Mouse (Mus musculus) midbrain, postnatal 0 days (tissue): ENCODE data around the gene Akap17b. TPM values are rescaled to one million over a fixed set of nuclear protein-coding genes. Genes with fewer than 3 reads are reported as not detected.
"Not testable (repeated sequence)": the region's sequence is repeated elsewhere in the genome, so short reads cannot be mapped to it uniquely, and the experiment has no call there.

Experiments used
- ATAC-seq: fragments of 200-750 bp; cut with Nextera tagmentation; 2 replicates; pipeline ENCODE4 v1.8.0; 2017; ENCODE audit warnings: moderate number of reproducible peaks, mild to moderate bottlenecking, moderate TSS enrichment, moderate library complexity; ENCODE audit not compliant: low FRiP score
- DNase-seq: peaks from one replicate; pipeline ENCODE4 v3.0.0-alpha.2; 2015; ENCODE audit warnings: low spot score
- H3K27ac ChIP-seq: fragments of 300-500 bp; sonication (generic); 2 replicates; pipeline ENCODE4 v1.5.1; 2014; ENCODE audit warnings: low read depth, mild to moderate bottlenecking, low read length, mixed read lengths
- H3K27me3 ChIP-seq: fragments of 300-500 bp; sonication (generic); 2 replicates; pipeline ENCODE4 v1.6.1; 2014; ENCODE audit warnings: low read length, control low read depth, mixed read lengths; ENCODE audit not compliant: insufficient read depth
- H3K36me3 ChIP-seq: fragments of 300-500 bp; sonication (generic); 2 replicates; pipeline ENCODE4 v1.6.1; 2014; ENCODE audit warnings: low read length, control low read depth, mixed read lengths; ENCODE audit not compliant: insufficient read depth
- H3K4me1 ChIP-seq: fragments of 300-500 bp; sonication (generic); 2 replicates; pipeline ENCODE4 v1.6.1; 2014; ENCODE audit warnings: mild to moderate bottlenecking, control low read depth, antibody characterized with exemption, low read length, mixed read lengths; ENCODE audit not compliant: insufficient read depth
- H3K4me2 ChIP-seq: fragments of 300-500 bp; sonication (generic); 2 replicates; pipeline ENCODE4 v1.6.1; 2014; ENCODE audit warnings: low read depth, mild to moderate bottlenecking, low read length, mixed read lengths; ENCODE audit not compliant: poor library complexity, severe bottlenecking
- H3K4me3 ChIP-seq: fragments of 300-500 bp; sonication (generic); 2 replicates; pipeline ENCODE4 v1.5.1; 2014; ENCODE audit warnings: low read depth, mild to moderate bottlenecking, low read length, moderate library complexity
- H3K9ac ChIP-seq: fragments of 300-500 bp; sonication (generic); replicated peaks from 2 replicates; pipeline ENCODE4 v1.6.1; 2014; ENCODE audit warnings: mild to moderate bottlenecking, low read length, moderate library complexity, mixed read lengths; ENCODE audit not compliant: poor library complexity, severe bottlenecking
- H3K9me3 ChIP-seq: fragments of 300-500 bp; sonication (generic); 2 replicates; pipeline ENCODE4 v1.6.1; 2016; ENCODE audit warnings: low read length, control low read depth
- CTCF ChIP-seq: IDR thresholded peaks from 2 replicates; pipeline ENCODE4 v1.5.1; 2016; ENCODE audit warnings: antibody characterized with exemption, mild to moderate bottlenecking
- WGBS: fragments of 180-500 bp; shearing (Covaris S2); extraction: QIAGEN DNeasy Blood & Tissue Kit; methylation state at CpG from one replicate; pipeline ENCODE4 v1.1.7; 2014; 5-methylcytosine and 5-hydroxymethylcytosine counted together
- polyA plus RNA-seq: library from polyadenylated mRNA; unstranded; fragments of >200 nt; fragmentation: Nextera tagmentation; extraction: Ambion mirVana; gene quantifications from 2 replicates; pipeline ENCODE4 v1.2.1, GENCODE M21; 2015
- total RNA-seq: library from RNA; depleted of rRNA; stranded (reverse); fragments of >200 nt; gene quantifications from 2 replicates; pipeline ENCODE4 v1.2.3, GENCODE M21; 2014

Gene Akap17b
- total and polyA plus RNA-seq, 2 experiments from 2014 or later = 5.3 to 9.8 TPM

DNA sequence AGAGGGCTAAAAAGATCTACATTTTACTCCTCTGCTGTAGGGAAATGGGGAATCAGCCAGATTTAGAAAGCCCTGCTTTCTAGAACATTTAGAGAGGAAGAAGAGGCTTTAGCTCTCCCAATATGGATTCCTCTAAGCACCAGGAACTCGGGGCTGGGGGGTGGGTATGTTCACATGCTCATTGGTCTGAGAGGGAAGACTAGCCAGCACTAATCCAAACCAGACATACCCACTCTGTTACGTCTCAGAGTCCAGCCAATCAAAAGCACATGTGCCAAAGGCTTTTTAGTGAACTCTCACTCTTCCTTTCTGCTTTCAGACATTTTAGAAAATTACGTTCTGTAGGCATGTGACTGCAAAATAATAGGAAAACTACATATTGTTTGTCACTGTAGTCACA, 45.5 kb downstream of the Akap17b start:
- Histone ChIP-seq H3K4me2 (peak overlapping the region; percentile 49), H3K27me3 (no peaks in the 10 kb centered on the region), H3K36me3 (no peaks in the 10 kb centered on the region), H3K9me3 (no peaks in the 10 kb centered on the region), H3K4me1 (no peaks in the 10 kb centered on the region), H3K27ac (no peak overlapping the region), H3K9ac (peak overlapping the region; percentile 81; the same call in 1 of the 2 replicates), H3K4me3 (peak overlapping the region; percentile 63)
- WGBS = 27% methylated on average over 3 of the region's 3 CpGs
- peak; percentile 27 for DNase-seq
- no peak for ATAC-seq
- no peak for TF ChIP-seq CTCF

GRCm38 (mm10) chrX:36598861-36599344, 46.3 kb downstream of the Akap17b start:
- WGBS = 26% methylated on average over 14 of the region's 14 CpGs
- DNase-seq = peak; percentile 16

DNA sequence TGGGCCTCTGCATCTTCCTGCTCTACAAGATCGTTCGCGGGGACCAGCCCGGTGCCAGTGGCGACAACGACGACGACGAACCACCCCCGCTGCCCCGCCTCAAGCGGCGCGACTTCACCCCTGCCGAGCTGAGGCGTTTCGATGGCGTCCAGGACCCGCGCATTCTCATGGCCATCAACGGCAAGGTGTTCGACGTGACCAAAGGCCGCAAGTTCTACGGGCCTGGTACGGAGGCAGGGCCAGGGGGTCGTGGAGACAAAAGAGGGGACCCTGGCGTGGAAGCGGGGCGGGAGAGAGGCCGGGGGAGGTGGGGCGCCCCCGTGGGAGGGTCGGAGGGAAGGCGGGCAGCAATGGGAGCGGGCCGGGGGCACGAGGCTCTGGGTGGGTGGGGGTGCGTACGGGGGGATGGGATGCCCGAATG, 46.8 kb downstream of the Akap17b start:
- 24% methylated on average over 32 of the region's 41 CpGs for WGBS

More at GRCm38 (mm10) chrX:36598861-36599344, 46.3 kb downstream of the Akap17b start:
- peak overlapping the region; percentile 88 for H3K27ac ChIP-seq
- H3K4me1 ChIP-seq = no peaks in the 10 kb centered on the region
- peak overlapping the region; percentile 63 for H3K4me3 ChIP-seq
- TF ChIP-seq CTCF = no peak
- H3K4me2 ChIP-seq = peak overlapping the region; percentile 49
- H3K9ac ChIP-seq = peak overlapping the region; percentile 81
- H3K36me3 ChIP-seq = no peaks in the 10 kb centered on the region
- peak; percentile 70 for ATAC-seq
- no peaks in the 10 kb centered on the region for H3K27me3 ChIP-seq
- H3K9me3 ChIP-seq = no peaks in the 10 kb centered on the region

DNA sequence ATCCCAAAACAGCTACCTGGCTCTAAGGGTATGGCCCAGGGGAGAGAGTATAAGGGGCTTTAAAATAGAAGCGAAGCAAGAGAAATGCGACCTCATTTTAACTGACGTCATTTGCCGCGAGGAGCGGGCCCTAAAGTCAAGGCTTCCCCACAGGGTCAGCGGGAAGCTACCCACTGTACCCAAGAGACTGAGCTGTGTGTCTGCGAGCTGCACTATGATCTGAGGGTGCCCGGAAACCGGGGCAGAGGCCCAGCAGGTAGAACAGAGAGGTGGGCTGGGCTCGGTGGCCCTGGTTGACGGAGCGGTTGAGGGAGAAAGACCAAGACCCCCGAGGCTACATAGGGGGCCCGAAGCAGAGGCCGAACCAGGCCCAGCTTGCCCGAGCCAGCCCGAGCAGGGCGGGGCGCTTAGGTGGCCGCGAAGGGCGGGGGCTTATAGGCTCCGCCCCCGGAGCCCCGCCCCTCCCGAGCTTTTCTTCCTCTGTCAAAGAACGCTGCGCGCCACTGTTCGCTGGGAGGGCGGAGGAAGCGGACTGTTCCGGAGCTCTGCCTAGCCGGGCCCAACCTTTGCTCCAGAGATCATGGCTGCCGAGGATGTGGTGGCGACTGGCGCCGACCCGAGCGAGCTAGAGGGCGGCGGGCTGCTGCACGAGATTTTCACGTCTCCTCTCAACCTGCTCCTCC, 47.3 kb downstream of the Akap17b start, which contains the start of gene Pgrmc1:
Pgrmc1 (plus strand) TSS at position 500 of the 683 bp plus-strand sequence.
- no peaks in the 10 kb centered on the region for H3K4me1 ChIP-seq
- WGBS = 22% methylated on average over 18 of the region's 45 CpGs
- peak within 1 kb of the TSS; percentile 81 for H3K9ac ChIP-seq
- peak within 1 kb of the TSS; percentile 63 for H3K4me3 ChIP-seq
- no peaks in the 10 kb centered on the region for H3K27me3 ChIP-seq
- peak; percentile 89 for DNase-seq
- H3K36me3 ChIP-seq = no peaks in the 10 kb centered on the region
- peak within 1 kb of the TSS; percentile 88 for H3K27ac ChIP-seq
- peak within 1 kb of the TSS; percentile 49 for H3K4me2 ChIP-seq
- peak; percentile 90 for ATAC-seq
- no peaks in the 10 kb centered on the region for H3K9me3 ChIP-seq
- TF ChIP-seq CTCF = no peak

More for the DNA sequence above, 46.8 kb downstream of the Akap17b start:
- Histone ChIP-seq H3K9me3 (no peaks in the 10 kb centered on the region), H3K27ac (peak overlapping the region; percentile 88), H3K9ac (peak overlapping the region; percentile 81), H3K4me1 (no peaks in the 10 kb centered on the region), H3K27me3 (no peaks in the 10 kb centered on the region), H3K4me2 (peak overlapping the region; percentile 49), H3K4me3 (peak overlapping the region; percentile 63), H3K36me3 (no peaks in the 10 kb centered on the region)
- no peak for TF ChIP-seq CTCF
- DNase-seq (no peak), ATAC-seq (peak; percentile 68)

DNA sequence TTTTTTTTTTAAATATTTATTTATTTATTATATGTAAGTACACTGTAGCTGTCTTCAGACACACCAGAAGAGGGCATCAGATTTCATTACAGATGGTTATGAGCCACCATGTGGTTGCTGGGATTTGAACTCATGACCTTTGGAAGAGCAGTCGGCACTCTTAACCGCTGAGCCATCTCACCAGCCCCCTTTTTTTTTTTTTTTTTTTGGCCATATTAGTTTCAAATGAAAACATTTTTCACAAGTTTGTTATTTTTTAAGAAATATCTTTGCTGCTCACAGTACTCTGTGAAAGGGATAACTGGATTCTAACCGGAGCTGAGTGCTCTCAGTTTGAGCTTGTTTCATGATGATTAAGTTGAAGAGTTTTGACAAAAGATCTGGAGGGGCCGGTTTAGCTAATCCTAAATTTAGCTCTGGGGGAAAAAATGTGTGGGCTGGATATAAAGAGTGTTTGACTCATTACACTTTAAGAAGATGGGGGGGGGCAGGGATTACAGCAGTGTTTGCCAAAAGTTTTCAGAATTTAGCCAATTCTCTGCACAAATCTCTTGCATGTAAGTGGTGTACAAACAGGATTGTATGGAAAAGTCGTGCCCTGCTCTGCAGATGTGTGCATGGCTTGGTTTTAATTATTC, 48.6 kb downstream of the Akap17b start:
- not testable (repeated sequence) for H3K9me3 ChIP-seq, H3K27me3 ChIP-seq, H3K4me3 ChIP-seq, H3K4me1 ChIP-seq, H3K9ac ChIP-seq, H3K4me2 ChIP-seq, ATAC-seq, H3K27ac ChIP-seq, DNase-seq, H3K36me3 ChIP-seq
- 63% methylated on average over 5 of the region's 5 CpGs for whole genome bisulfite sequencing

DNA sequence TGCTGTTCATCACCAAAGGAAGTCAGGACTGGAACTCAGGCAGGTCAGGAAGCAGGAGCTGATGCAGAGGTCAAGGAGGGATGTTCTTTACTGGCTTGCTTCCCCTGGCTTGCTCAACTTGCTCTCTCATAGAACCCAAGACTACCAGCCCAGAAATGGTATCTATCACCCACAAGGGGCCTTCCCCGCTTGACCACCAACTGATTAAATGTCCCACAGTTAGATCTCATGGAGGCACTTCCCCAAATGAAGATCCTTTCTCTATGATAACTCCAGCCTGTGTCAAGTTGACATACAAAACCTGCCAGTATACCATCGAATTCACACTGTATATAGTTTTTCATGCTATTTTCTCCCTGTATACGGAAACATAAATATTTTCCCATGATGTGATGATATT, 49.9 kb downstream of the Akap17b start:
- no peak for ATAC-seq
- 86% methylated on average over 3 of the region's 3 CpGs for WGBS
- H3K4me1 ChIP-seq = no peaks in the 10 kb centered on the region

More for the DNA sequence above, 49.9 kb downstream of the Akap17b start:
- Histone ChIP-seq H3K36me3 (no peaks in the 10 kb centered on the region), H3K4me2 (no peak overlapping the region), H3K9ac (no peak overlapping the region), H3K9me3 (no peaks in the 10 kb centered on the region), H3K27ac (no peak overlapping the region), H3K27me3 (no peaks in the 10 kb centered on the region), H3K4me3 (no peak overlapping the region)
- TF ChIP-seq CTCF = no peak
- DNase-seq = no peak
